Mouse (Mus musculus) G1E (cell line): ENCODE measurements around the gene Zfp128. TPM values are rescaled to one million over a fixed set of nuclear protein-coding genes. Genes with fewer than 3 reads are reported as not detected.

Experiments
- ATAC-seq: 2 replicates; pipeline ENCODE4 v1.8.0; 2016; ENCODE audit warnings: mild to moderate bottlenecking; ENCODE audit not compliant: insufficient number of reproducible peaks, poor library complexity, low FRiP score, severe bottlenecking; ENCODE audit errors: extremely low read depth
- DNase-seq: peaks from one replicate; pipeline ENCODE4 v3.0.0; 2012; ENCODE audit warnings: low spot score
- H3K27me3 ChIP-seq: 2 replicates; pipeline ENCODE4 v1.6.1; 2012; ENCODE audit warnings: mild to moderate bottlenecking, low read length, inconsistent platforms; ENCODE audit not compliant: insufficient read depth
- H3K36me3 ChIP-seq: replicated peaks from 2 replicates; pipeline ENCODE3; 2012; ENCODE audit warnings: mild to moderate bottlenecking, inconsistent platforms
- H3K4me1 ChIP-seq: 2 replicates; pipeline ENCODE4 v1.6.1; 2012; ENCODE audit warnings: low read depth, low read length, inconsistent platforms, mixed read lengths; ENCODE audit not compliant: insufficient read depth
- H3K4me3 ChIP-seq: 2 replicates; pipeline ENCODE4 v1.5.1; 2012; ENCODE audit warnings: low read depth, mild to moderate bottlenecking, inconsistent platforms, low read length, moderate library complexity, mixed read lengths
- H3K9me3 ChIP-seq: replicated peaks from 2 replicates; pipeline ENCODE4 v1.6.1; 2012; ENCODE audit warnings: inconsistent platforms
- CTCF ChIP-seq: IDR thresholded peaks from 2 replicates; pipeline ENCODE4 v1.5.1; 2012; ENCODE audit warnings: low read depth, low read length, inconsistent platforms, mixed read lengths
- GATA1 ChIP-seq: IDR thresholded peaks from 2 replicates; pipeline ENCODE4 v1.6.1; 2012; ENCODE audit warnings: borderline replicate concordance, low read length, inconsistent platforms, mixed read lengths
- GATA2 ChIP-seq: IDR thresholded peaks from 2 replicates; pipeline ENCODE4 v1.6.1; 2012; ENCODE audit warnings: low read depth, low read length, inconsistent platforms, borderline replicate concordance
- POLR2AphosphoS5 ChIP-seq: IDR thresholded peaks from 2 replicates; pipeline ENCODE4 v1.6.1; 2012; ENCODE audit warnings: low read depth, low read length, inconsistent platforms; ENCODE audit not compliant: insufficient replicate concordance
- TAL1 ChIP-seq: conservative IDR thresholded peaks from 2 replicates; pipeline ENCODE4 v1.6.1; 2012; ENCODE audit warnings: low read depth, low read length, inconsistent platforms, mixed read lengths
- polyA plus RNA-seq: library from polyadenylated mRNA; stranded (reverse); fragments of >175 nt; gene quantifications from 2 replicates; pipeline ENCODE4 v1.2.3, GENCODE M21; 2012
- total RNA-seq, 2 experiments: library from RNA; stranded (forward) in 1 of 2; stranded (reverse) in 1 of 2; fragments of 200-1000 nt in 1 of 2; fragments of >200 nt in 1 of 2; fragmentation: Nextera tagmentation in 1 of 2; gene quantifications; 2 replicates each; pipeline ENCODE4 v1.2.3; 2014 to 2017

Zfp128 gene
- total and polyA plus RNA-seq, 3 experiments = 0.72 to 9.3 (median 3.8) TPM

DNA sequence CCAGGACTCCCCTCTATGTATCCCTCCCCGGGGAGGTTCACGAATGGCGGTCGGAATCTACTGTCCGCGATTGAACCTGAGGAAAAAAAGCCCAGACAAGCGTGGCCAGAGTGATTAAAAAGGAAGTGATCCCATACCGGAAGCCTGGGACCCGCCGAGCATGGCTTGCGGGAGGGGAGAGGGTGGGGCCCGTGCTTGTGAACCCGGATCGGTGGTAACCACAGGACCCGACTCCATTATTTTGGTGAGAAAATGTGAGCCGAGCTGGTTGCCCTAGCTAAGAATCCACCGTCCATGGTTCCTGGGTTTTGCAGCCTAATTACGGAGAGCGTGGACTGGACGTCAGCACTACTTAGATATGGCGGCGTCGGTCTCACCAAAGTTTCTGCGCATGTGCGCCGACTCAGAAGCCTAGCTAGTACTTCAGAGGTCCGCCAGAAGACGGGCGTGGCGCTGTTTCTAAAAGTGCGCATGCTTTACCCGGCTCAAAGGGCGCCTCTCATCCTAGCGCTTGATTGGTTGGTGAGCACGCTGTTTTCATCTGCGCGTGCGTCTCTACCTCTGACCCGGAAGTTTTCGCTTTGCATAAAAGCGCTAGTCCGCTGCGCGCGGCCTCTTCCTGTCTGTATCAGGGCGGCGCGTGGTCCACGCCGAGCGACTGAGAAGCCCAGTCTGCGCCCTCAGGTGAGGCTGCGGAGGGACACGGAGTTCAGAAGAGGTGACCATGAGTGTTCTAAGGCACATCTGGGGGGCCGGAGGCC is 40.9 kb downstream of the Zfp128 start, which contains the start of gene Rps5:
Gene Rps5, plus strand, starts transcription at position 586 of the 761 bp plus-strand sequence.
- ATAC-seq = peak; percentile 88
- H3K9me3 ChIP-seq = no peaks in the 10 kb centered on the region
- peaks cover 43% of the 10 kb centered on the region for H3K36me3 ChIP-seq
- no peaks in the 10 kb centered on the region for H3K27me3 ChIP-seq
- H3K4me3 ChIP-seq = peak within 1 kb of the TSS; percentile 83
- peaks cover 34% of the 10 kb centered on the region for H3K4me1 ChIP-seq
- DNase-seq = peak; percentile 87
- TF ChIP-seq CTCF (peak; percentile 60), POLR2AphosphoS5 (peak; percentile 92; the same call in 1 of the 2 replicates), GATA2 (no peak), TAL1 (no peak), GATA1 (no peak)

DNA sequence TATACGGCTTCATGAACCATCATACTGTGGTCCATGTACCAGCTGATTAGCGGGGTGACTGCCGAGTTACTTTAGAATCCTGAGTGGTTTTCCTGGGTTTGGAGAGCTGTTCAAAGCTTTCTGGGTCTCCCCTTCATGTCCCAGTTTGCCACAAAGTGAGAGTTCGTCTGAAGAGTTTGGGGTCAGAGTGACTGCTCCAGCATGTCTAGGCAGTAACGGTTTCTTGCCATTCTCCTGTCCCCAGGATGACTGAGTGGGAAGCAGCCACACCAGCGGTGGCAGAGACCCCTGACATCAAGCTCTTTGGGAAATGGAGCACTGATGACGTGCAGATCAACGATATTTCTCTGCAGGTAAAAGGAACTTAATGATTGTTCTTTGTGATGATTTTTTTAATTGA is 41.8 kb downstream of the Zfp128 start:
- TF ChIP-seq GATA1 = no peak
- TF ChIP-seq GATA2 = no peak
- no peak for TF ChIP-seq CTCF
- TF ChIP-seq POLR2AphosphoS5 = no peak; the same call in 1 of the 2 replicates
- no peak for TF ChIP-seq TAL1
- Histone ChIP-seq H3K4me1 (peaks cover 34% of the 10 kb centered on the region), H3K4me3 (peak overlapping the region; percentile 83), H3K27me3 (no peaks in the 10 kb centered on the region), H3K36me3 (peaks cover 51% of the 10 kb centered on the region), H3K9me3 (peaks cover under 1% of the 10 kb centered on the region; the same call in 1 of the 2 replicates)
- ATAC-seq (no peak), DNase-seq (no peak)

DNA sequence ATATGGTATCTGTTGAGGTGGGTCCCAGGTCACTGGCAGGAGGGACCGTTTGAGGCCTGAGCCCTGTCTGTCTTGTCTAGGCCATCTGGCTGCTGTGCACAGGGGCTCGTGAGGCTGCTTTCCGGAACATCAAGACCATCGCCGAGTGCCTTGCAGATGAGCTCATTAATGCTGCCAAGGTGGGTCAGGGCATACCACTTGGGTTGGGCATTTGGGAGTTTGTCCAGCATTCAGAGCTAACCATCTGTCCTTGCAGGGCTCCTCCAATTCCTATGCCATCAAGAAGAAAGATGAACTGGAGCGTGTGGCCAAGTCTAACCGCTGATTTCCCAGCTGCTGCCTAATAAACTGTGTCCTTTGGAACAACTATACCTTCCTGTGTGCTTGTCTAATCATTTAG is 45.3 kb downstream of the Zfp128 start:
- Histone ChIP-seq H3K4me1 (peaks cover 30% of the 10 kb centered on the region), H3K9me3 (peaks cover 7% of the 10 kb centered on the region), H3K4me3 (no peak overlapping the region), H3K27me3 (no peaks in the 10 kb centered on the region), H3K36me3 (peaks cover 73% of the 10 kb centered on the region)
- DNase-seq = no peak
- no peak for ATAC-seq
- no peak for TF ChIP-seq TAL1
- no peak for TF ChIP-seq POLR2AphosphoS5
- TF ChIP-seq GATA2 = no peak
- no peak for TF ChIP-seq GATA1
- TF ChIP-seq CTCF = no peak

DNA sequence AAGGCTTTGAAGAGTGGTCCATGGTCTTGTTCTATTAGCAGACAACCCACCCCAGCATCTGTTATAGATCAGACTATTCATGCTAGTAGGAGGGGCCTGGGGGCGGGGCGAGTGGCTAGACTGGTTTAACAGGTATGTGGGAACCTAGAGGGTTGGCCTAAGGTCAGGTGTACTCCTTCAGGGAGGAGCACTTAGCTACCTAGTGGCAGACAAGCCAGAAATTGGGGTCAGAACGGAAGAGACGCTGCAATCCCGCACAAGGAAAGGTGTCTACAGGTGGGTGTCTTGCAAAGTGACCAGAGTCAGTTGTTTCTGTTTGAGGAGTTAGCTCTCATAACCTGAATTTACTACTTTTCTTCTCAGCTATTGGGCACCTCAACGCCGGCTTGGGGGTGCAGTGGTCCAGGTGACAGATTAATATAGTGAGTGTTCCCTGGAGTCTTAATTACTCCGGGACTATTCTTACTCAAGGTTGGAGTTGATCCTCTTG is 46.3 kb downstream of the Zfp128 start, which contains the start of gene Rnf225:
Gene Rnf225, plus strand, starts transcription at position 226 of the 490 bp plus-strand sequence.
- no peaks in the 10 kb centered on the region for H3K27me3 ChIP-seq
- TF ChIP-seq POLR2AphosphoS5 = peak; percentile 70; the same call in 1 of the 2 replicates
- TF ChIP-seq TAL1 = no peak
- no peak for TF ChIP-seq GATA2
- no peak for TF ChIP-seq CTCF
- no peak for TF ChIP-seq GATA1
- peaks cover 30% of the 10 kb centered on the region for H3K4me1 ChIP-seq
- peaks cover 7% of the 10 kb centered on the region for H3K9me3 ChIP-seq
- DNase-seq (no peak), ATAC-seq (no peak)
- H3K36me3 ChIP-seq = peaks cover 73% of the 10 kb centered on the region
- no peak within 1 kb of the TSS; the same call in 1 of the 2 replicates for H3K4me3 ChIP-seq

DNA sequence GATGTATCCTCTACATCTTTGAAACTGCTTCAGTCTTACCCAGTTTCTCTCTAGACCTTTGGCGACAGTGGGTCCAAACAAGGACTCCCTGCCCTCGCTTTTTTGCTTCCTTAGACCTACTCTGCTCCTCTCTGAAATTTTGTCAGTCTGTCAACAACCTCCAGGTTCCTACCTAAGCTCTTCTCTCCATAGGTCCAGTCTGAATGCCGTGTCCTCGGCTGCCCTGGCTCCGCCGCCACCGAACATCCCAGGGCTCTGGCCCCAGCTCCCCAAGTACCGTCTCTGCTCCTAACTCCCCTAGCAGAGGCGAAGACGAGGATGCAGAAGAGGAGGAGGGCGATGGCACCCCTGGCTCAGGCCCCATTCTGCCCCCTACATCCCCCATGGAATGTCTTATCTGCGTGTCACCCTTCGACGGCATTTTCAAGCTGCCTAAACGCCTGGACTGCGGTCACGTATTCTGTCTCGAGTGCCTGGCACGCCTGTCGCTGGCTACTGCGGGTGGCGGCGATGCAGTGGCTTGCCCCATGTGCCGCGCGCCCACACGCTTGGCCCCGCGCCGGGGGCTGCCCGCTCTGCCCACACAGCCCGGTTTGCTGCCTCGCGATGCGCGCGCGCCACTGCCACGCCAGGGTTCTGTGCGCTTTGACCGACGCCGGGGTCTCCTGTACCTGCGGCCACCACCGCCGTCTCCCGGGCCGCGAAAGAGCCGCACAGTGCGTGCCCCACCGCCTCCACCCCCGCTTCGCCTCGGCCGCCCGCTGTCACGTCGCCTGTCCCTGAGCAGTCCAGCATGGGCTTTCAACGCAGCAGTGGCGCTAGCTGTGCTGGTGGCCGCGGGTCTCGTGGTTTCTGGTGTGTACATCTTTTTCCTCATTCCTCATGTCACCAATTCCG is 47.0 kb downstream of the Zfp128 start:
- DNase-seq (no peak), ATAC-seq (no peak)
- no peak overlapping the region; the same call in 1 of the 2 replicates for H3K4me3 ChIP-seq
- peaks cover 30% of the 10 kb centered on the region for H3K4me1 ChIP-seq
- peaks cover 68% of the 10 kb centered on the region for H3K36me3 ChIP-seq
- H3K27me3 ChIP-seq = no peaks in the 10 kb centered on the region
- TF ChIP-seq TAL1 (no peak), CTCF (no peak), GATA2 (no peak)
- H3K9me3 ChIP-seq = peaks cover 7% of the 10 kb centered on the region
